Mouse (Mus musculus): ENCODE measurements around the gene Hbp1. TPM values are rescaled to one million over a fixed set of nuclear protein-coding genes. Genes with fewer than 3 reads are reported as not detected.

The Hbp1 gene
- total RNA-seq, 2 experiments from 2014 or later, result 46.8 to 52.9 TPM

Other genes starting within 250 kb of the Hbp1 start
- not detected in 2 replicates for gene Gpr22, start 236.6 kb downstream of the Hbp1 start, total RNA-seq (2015)
- 0.04 TPM in 1 of 2 replicates, not detected in the other for gene Gpr22, start 236.6 kb downstream of the Hbp1 start, total RNA-seq (2017)
- gene Prkar2b, start 110.8 kb upstream of the Hbp1 start, total RNA-seq (2015), result 94.3 and 99.4 TPM in 2 replicates
- 77.3 and 87.7 TPM in 2 replicates for gene Prkar2b, start 110.8 kb upstream of the Hbp1 start, total RNA-seq (2017)